Mouse (Mus musculus): ENCODE measurements around the gene Marveld3. TPM values are rescaled to one million over a fixed set of nuclear protein-coding genes. Genes with fewer than 3 reads are reported as not detected.

The Marveld3 gene
- polyA plus RNA-seq, 1 experiment: 0.16 TPM

- DNase-seq (ENCODE audit: extremely low spot score in 1 of 2, low spot score in 1 of 2): no peak
These were observed 56.9 kb downstream of the Marveld3 start for GRCm38 (mm10) chr8:109904928-109905668.

DNA sequence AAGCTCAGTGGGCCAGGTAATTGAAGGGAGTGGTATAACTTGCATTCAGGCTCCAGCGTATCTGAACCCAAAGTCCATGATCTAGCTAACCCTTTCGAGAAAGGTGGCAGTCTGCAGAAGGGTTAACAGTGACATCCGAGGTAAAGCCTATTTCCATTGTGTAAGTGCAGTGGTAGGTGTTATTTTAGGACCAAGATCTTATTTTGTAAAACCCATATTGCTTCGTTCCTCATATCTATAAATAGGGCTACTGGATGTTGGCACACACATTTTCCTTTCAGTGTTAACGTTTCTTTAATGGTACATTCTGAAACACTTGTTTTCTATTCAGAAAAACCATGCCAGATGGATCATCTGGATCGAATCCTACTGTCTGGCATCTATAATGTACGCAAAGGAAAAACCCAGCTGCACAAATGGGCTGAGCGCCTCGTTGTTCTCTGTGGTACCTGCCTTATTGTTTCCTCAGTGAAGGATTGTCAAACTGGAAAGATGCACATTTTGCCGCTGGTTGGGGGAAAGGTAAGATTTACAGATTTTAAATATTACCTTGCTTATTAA lies 58.0 kb downstream of the Marveld3 start:
- DNase-seq (ENCODE audit: extremely low spot score in 1 of 2, low spot score in 1 of 2): peak in 1 of 2 experiments; percentile 63

DNA sequence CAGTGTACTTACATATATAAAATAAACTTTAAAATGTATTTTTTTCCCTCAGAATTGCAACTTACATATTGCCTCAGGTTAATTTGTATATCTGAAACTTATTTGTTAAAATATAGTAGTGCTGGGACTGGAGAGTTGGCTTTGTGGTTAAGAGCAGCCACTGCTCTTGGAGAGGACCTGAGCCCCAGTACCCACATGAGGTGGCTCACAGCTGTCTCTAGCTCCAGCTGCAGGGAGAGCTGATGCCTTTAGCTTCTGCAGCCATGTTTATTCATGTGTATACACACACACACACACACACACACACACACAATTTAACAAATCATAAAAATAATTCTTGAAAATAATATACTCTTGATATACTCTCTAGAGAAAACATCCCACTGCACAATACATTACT lies 59.6 kb downstream of the Marveld3 start:
- no peak for DNase-seq (ENCODE audit: extremely low spot score in 1 of 2, low spot score in 1 of 2)

Other genes with a start within 250 kb of the Marveld3 start
- gene Atxn1l, start 224.5 kb downstream of the Marveld3 start, polyA plus RNA-seq (2012; rRNA removed): 15.0 and 15.4 TPM in 2 replicates
- gene Ap1g1, start 183.6 kb downstream of the Marveld3 start, polyA plus RNA-seq (2012; rRNA removed): 64.4 and 70.2 TPM in 2 replicates
- gene Phlpp2, start 93.7 kb downstream of the Marveld3 start, polyA plus RNA-seq (2012; rRNA removed): 19.5 and 22.1 TPM in 2 replicates
- gene Tat, start 28.2 kb upstream of the Marveld3 start, polyA plus RNA-seq (2012; rRNA removed): 0.06 and 0.11 TPM in 2 replicates
- 0.10 and 0.21 TPM in 2 replicates for gene Chst4, start 77.5 kb upstream of the Marveld3 start, polyA plus RNA-seq (2012; rRNA removed)
- gene Zfp612, start 117.5 kb upstream of the Marveld3 start, polyA plus RNA-seq (2012; rRNA removed): 21.5 and 23.7 TPM in 2 replicates
- not detected in 2 replicates for gene Gm21964, start 139.0 kb upstream of the Marveld3 start, polyA plus RNA-seq (2012; rRNA removed)
- gene Gm17720, start 140.6 kb upstream of the Marveld3 start, polyA plus RNA-seq (2012; rRNA removed): not detected in 2 replicates
- 368 and 421 TPM in 2 replicates for gene Calb2, start 206.0 kb upstream of the Marveld3 start, polyA plus RNA-seq (2012; rRNA removed)